Mouse (Mus musculus) subcutaneous adipose tissue, adult 2 months (tissue): ENCODE data around the gene Vmn1r202. TPM values are rescaled to one million over a fixed set of nuclear protein-coding genes. Genes with fewer than 3 reads are reported as not detected.

Experiments used
- polyA plus RNA-seq: library from polyadenylated mRNA; depleted of rRNA; stranded (reverse); fragments of >200 nt; gene quantifications from 2 replicates; pipeline ENCODE4 v1.2.3, GENCODE M21; 2012; ENCODE audit warnings: low replicate concordance; rRNA removed

The Vmn1r202 gene
- 0.03 TPM in 1 of 2 replicates, not detected in the other for polyA plus RNA-seq

GRCm38 (mm10) chr13:22505281-22505680 is at the start of gene Vmn1r202:
Vmn1r202 (minus strand) TSS chr13:22505381.

GRCm38 (mm10) chr13:22552898-22553297 is 47.7 kb upstream of the Vmn1r202 start, which contains the start of gene Vmn1r204:
Vmn1r204 (plus strand) TSS chr13:22553198.

GRCm38 (mm10) chr13:22517814-22518213 is 12.6 kb upstream of the Vmn1r202 start, which contains the start of gene Vmn1r203:
Vmn1r203 (plus strand) TSS chr13:22518114.

GRCm38 (mm10) chr13:22471623-22472022 is 33.6 kb downstream of the Vmn1r202 start, which contains the start of gene Vmn1r201:
Vmn1r201 (plus strand) TSS chr13:22471923.

Other genes with a start within 250 kb of the Vmn1r202 start
- not detected in 2 replicates for gene Vmn1r195, start 234.9 kb downstream of the Vmn1r202 start, polyA plus RNA-seq
- not detected in 2 replicates for gene Vmn1r196, start 215.5 kb downstream of the Vmn1r202 start, polyA plus RNA-seq
- gene Vmn1r197, start 180.8 kb downstream of the Vmn1r202 start, polyA plus RNA-seq: not detected in 2 replicates
- gene Vmn1r198, start 155.0 kb downstream of the Vmn1r202 start, polyA plus RNA-seq: not detected in 2 replicates
- gene Vmn1r199, start 125.6 kb downstream of the Vmn1r202 start, polyA plus RNA-seq: not detected in 2 replicates
- not detected in 2 replicates for gene Vmn1r200, start 115.0 kb downstream of the Vmn1r202 start, polyA plus RNA-seq
- not detected in 2 replicates for gene Vmn1r201, start 33.5 kb downstream of the Vmn1r202 start, polyA plus RNA-seq
- not detected in 2 replicates for gene Vmn1r203, start 12.7 kb upstream of the Vmn1r202 start, polyA plus RNA-seq
- not detected in 2 replicates for gene Vmn1r204, start 47.8 kb upstream of the Vmn1r202 start, polyA plus RNA-seq
- gene Vmn1r205, start 87.6 kb upstream of the Vmn1r202 start, polyA plus RNA-seq: not detected in 2 replicates
- gene Vmn1r206, start 118.9 kb upstream of the Vmn1r202 start, polyA plus RNA-seq: not detected in 2 replicates
- gene Vmn1r207-ps, start 224.2 kb upstream of the Vmn1r202 start, polyA plus RNA-seq: not detected in 2 replicates